Mouse (Mus musculus): Measurements from ENCODE around the gene Fkbp2. TPM values are rescaled to one million over a fixed set of nuclear protein-coding genes. Genes with fewer than 3 reads are reported as not detected.

The Fkbp2 gene
- total and polyA plus RNA-seq, 3 experiments = 17.6 to 87.0 (median 44.6) TPM

GRCm38 (mm10) chr19:7019191-7019590, 38.9 kb upstream of the Fkbp2 start, which contains the start of gene Fermt3:
Gene Fermt3, minus strand, starts transcription at chr19:7019469.
- Histone ChIP-seq H3K36me3 (replicated peaks in 1 of 2; ENCODE audit: control insufficient read depth in 1 of 2, insufficient read depth in 1 of 2, low read length in 1 of 2) (peaks cover 41 to 68% of the 10 kb centered on the region in 2 experiments), H3K9ac (ENCODE audit: insufficient read depth, low read depth) (peak within 1 kb of the TSS; percentile 65), H3K4me2 (ENCODE audit: insufficient read depth, low read depth, poor library complexity, severe bottlenecking) (peak within 1 kb of the TSS; percentile 82), H3K4me3 (replicated peaks in 1 of 3; ENCODE audit: low read depth in 2 of 3, low read length in 2 of 3, poor library complexity in 1 of 3) (peak within 1 kb of the TSS; percentile 69 to 84 (median 76)), H3K27ac (ENCODE audit: insufficient read depth, low read depth) (peak within 1 kb of the TSS; percentile 86), H3K9me3 (replicated peaks; ENCODE audit: low read length) (no peaks in the 10 kb centered on the region), H3K79me2 (replicated peaks; ENCODE audit: control insufficient read depth, extremely low read depth, insufficient read depth, poor library complexity, severe bottlenecking) (peaks cover 3% of the 10 kb centered on the region; the same call in 1 of the 2 replicates), H3K4me1 (ENCODE audit: control insufficient read depth in 1 of 2, insufficient read depth in 2 of 2) (peaks cover 13 to 27% of the 10 kb centered on the region in 2 experiments), H3K27me3 (replicated peaks) (no peaks in the 10 kb centered on the region)
- DNase-seq (ENCODE audit: extremely low read depth) = peak; percentile 77
- in situ Hi-C loops (cut with MboI; ENCODE audit: low pct_ligation_motif_present, low pct_unique_long_range_greater_than_20kb, low sequenced_read_pairs) (no loop called here), dilution Hi-C loops (cut with MboI; ENCODE audit: extremely low pct_ligation_motif_present, extremely low pct_unique_long_range_greater_than_20kb, low sequenced_read_pairs) (no loop called here)
- TF ChIP-seq TBP (conservative IDR thresholded peaks at IDR 0.05; ENCODE audit: low read depth, low read length) = peak; percentile 52; the same call in 1 of the 2 replicates
- TF ChIP-seq HCFC1 (IDR thresholded peaks at IDR 0.05; ENCODE audit: low read depth, low read length) = peak; percentile 42
- no peak for TF ChIP-seq ZNF384 (IDR thresholded peaks at IDR 0.05; ENCODE audit: low read depth, low read length)
- no peak for TF ChIP-seq PAX5 (IDR thresholded peaks at IDR 0.05; ENCODE audit: low read length)
- peak; percentile 54; the same call in 1 of the 2 replicates for TF ChIP-seq POLR2AphosphoS2 (IDR thresholded peaks at IDR 0.05; ENCODE audit: low read depth, low read length)
- TF ChIP-seq USF1 (IDR thresholded peaks at IDR 0.05; ENCODE audit: low read depth, low read length) = no peak
- peak; percentile 39; the same call in 1 of the 2 replicates for TF ChIP-seq NELFE (IDR thresholded peaks at IDR 0.05; ENCODE audit: low read depth, low read length)
- TF ChIP-seq SMC3 (IDR thresholded peaks at IDR 0.05; ENCODE audit: low read depth, low read length) = no peak
- no peak for TF ChIP-seq MEF2A (IDR thresholded peaks at IDR 0.05; ENCODE audit: borderline replicate concordance, low read depth, low read length)
- no peak for TF ChIP-seq EP300 (IDR thresholded peaks at IDR 0.05; ENCODE audit: low read length)
- TF ChIP-seq ETS1 (conservative IDR thresholded peaks at IDR 0.05; ENCODE audit: low read depth, low read length) = no peak; the same call in 1 of the 2 replicates
- peak; percentile 52 for TF ChIP-seq SIN3A (IDR thresholded peaks at IDR 0.05; ENCODE audit: low read length)
- TF ChIP-seq JUN (IDR thresholded peaks at IDR 0.05; ENCODE audit: insufficient read depth, low read depth, low read length) = no peak
- peak; percentile 56 for TF ChIP-seq POLR2A (IDR thresholded peaks at IDR 0.05; ENCODE audit: low read depth, low read length)
- no peak for TF ChIP-seq IRF4 (IDR thresholded peaks at IDR 0.05; ENCODE audit: low read depth, low read length)
- no peak for TF ChIP-seq CHD2 (IDR thresholded peaks at IDR 0.05; ENCODE audit: low read length)
- no peak for TF ChIP-seq ZMIZ1 (IDR thresholded peaks at IDR 0.05; ENCODE audit: low read depth, low read length)
- peak; percentile 57 for TF ChIP-seq ELF1 (IDR thresholded peaks at IDR 0.05; ENCODE audit: low read depth, low read length)
- TF ChIP-seq CHD1 (IDR thresholded peaks at IDR 0.05; ENCODE audit: low read depth, low read length) = no peak
- no peak for TF ChIP-seq GABPA (IDR thresholded peaks at IDR 0.05; ENCODE audit: insufficient replicate concordance, low read depth, low read length)
- TF ChIP-seq ZC3H11A (IDR thresholded peaks at IDR 0.05; ENCODE audit: low read depth, low read length) = no peak
- TF ChIP-seq MXI1 (IDR thresholded peaks at IDR 0.05; ENCODE audit: low read depth, low read length) = peak; percentile 52; the same call in 1 of the 2 replicates
- peak; percentile 44 for TF ChIP-seq TCF12 (IDR thresholded peaks at IDR 0.05; ENCODE audit: low read depth, low read length)
- no peak for TF ChIP-seq MAX (IDR thresholded peaks at IDR 0.05; ENCODE audit: low read length)
- TF ChIP-seq ZKSCAN1 (IDR thresholded peaks at IDR 0.05; ENCODE audit: borderline replicate concordance, low read depth, low read length) = no peak
- TF ChIP-seq BHLHE40 (IDR thresholded peaks at IDR 0.05; ENCODE audit: low read depth, low read length) = peak; percentile 57
- no peak for TF ChIP-seq JUND (conservative IDR thresholded peaks at IDR 0.05; ENCODE audit: low read depth, low read length)
- TF ChIP-seq MYC (IDR thresholded peaks at IDR 0.05; ENCODE audit: low read depth, low read length) = peak; percentile 28; the same call in 1 of the 2 replicates
- TF ChIP-seq CTCF (conservative IDR thresholded peaks at IDR 0.05 in 1 of 2, IDR thresholded peaks at IDR 0.05 in 1 of 2; ENCODE audit: low read depth in 2 of 2, low read length in 2 of 2) = no peak
- no peak for TF ChIP-seq MAZ (IDR thresholded peaks at IDR 0.05; ENCODE audit: low read depth, low read length)
- TF ChIP-seq USF2 (conservative IDR thresholded peaks at IDR 0.05; ENCODE audit: low read depth, low read length) = no peak
- TF ChIP-seq RAD21 (IDR thresholded peaks at IDR 0.05; ENCODE audit: low read depth, low read length) = no peak
- no peak for TF ChIP-seq UBTF (IDR thresholded peaks at IDR 0.05; ENCODE audit: low read depth, low read length)
- no peak for TF ChIP-seq E2F4 (IDR thresholded peaks at IDR 0.05; ENCODE audit: insufficient replicate concordance, low read depth, low read length)
- TF ChIP-seq KAT2A (IDR thresholded peaks at IDR 0.05; ENCODE audit: insufficient replicate concordance, low read length) = no peak
- no peak for TF ChIP-seq MAFK (IDR thresholded peaks at IDR 0.05; ENCODE audit: insufficient replicate concordance, low read length)
- TF ChIP-seq NRF1 (IDR thresholded peaks at IDR 0.05; ENCODE audit: low read depth, low read length) = no peak
- TF ChIP-seq RCOR1 (conservative IDR thresholded peaks at IDR 0.05; ENCODE audit: low read depth, low read length) = no peak

All from CH12.LX (cell line).